Mouse (Mus musculus) CD4-positive naive resting alpha-beta T cell, adult 76 days (primary cell): ENCODE measurements around the gene 4930578C19Rik. TPM values are rescaled to one million over a fixed set of nuclear protein-coding genes. Genes with fewer than 3 reads are reported as not detected.

Experiments used
- total RNA-seq: library from RNA; stranded (reverse); gene quantifications from one replicate; pipeline ENCODE4 v1.2.4, GENCODE M21; 2023

4930578C19Rik gene
- not detected for total RNA-seq

GRCm38 (mm10) chrX:18461198-18461601 lies at the start of gene 4930578C19Rik:
Gene 4930578C19Rik (minus strand): TSS chrX:18461397.

